Mouse (Mus musculus) heart, postnatal 0 days (tissue): ENCODE data around the gene Cox6a2.

Experiments
- CTCF ChIP-seq: IDR thresholded peaks from 2 replicates; pipeline ENCODE4 v1.5.1; 2016; ENCODE audit warnings: antibody characterized with exemption, control low read depth, low read depth
- EP300 ChIP-seq: IDR thresholded peaks from 2 replicates; pipeline ENCODE4 v1.6.1; 2016; ENCODE audit warnings: antibody characterized with exemption, low read depth

DNA sequence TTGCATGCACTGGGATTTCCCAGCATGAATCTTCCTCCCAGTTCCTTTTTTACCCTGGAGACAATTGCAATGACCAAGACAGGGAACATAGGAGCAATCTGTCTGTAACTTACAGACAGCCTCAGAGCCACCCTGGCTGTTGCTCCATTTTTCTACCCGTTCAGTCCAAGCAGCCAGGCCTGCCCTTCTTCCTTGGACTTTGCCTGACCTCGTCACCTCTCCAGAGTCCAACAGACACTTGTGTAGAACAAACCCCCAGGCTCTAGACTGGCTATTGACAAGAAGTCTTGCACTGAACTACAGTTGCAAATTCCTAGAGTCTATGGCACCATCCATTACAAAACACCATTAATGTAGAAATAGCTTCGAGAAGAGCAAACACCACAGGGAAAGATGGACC, 3.6 kb upstream of the Cox6a2 start:
- no peak for TF ChIP-seq CTCF
- no peak for TF ChIP-seq EP300
